Mouse (Mus musculus): Measurements from ENCODE around the gene Crip3. TPM values are rescaled to one million over a fixed set of nuclear protein-coding genes. Genes with fewer than 3 reads are reported as not detected.
A peak's percentile ranks its signal among the peaks of the same experiment; 100 is the strongest.

The Crip3 gene
- 0.55 and 0.85 TPM in 2 replicates for polyA plus RNA-seq (2014; fragmentation: Nextera tagmentation; extraction: Ambion mirVana)

DNA sequence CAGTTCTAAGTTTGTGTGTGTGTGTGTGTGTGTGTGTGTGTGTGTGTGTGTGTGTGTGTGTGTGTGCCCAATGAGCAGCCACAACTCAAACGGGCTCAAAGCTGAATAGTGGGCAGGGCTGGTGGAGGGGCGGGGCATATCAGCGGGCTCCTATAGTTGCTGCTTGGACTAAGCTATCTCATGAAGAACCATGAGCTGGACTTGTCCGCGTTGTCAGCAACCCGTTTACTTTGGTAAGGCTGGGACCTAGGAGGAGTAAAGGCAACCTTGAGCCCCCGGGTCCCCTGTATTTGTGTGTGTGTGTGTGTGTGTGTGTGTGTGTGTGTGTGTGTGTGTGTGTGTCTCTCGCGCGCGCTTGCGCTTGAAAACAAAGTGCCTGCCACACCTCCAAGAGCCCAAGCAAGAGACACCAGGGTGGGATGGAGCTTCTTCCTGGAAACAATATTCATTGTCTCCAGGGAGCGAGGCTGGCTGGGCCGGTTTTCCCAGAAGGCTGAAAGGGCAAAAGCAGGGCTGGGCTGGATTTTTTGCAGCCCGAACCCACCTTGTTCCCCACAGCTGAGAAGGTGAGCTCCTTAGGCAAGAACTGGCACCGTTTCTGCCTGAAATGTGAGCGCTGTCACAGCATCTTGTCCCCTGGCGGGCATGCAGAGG, at the start of gene Crip3:
Gene Crip3, plus strand, starts transcription at position 166 of the 654 bp plus-strand sequence.
- DNase-seq (ENCODE audit: low spot score, missing footprints) = no peak
- H3K36me3 ChIP-seq (ENCODE audit: control insufficient read depth, insufficient read depth, low read length) = no peaks in the 10 kb centered on the region
- 10% methylated on average over 18 of the region's 18 CpGs for WGBS
- H3K9ac ChIP-seq (ENCODE audit: low read length) = no peak within 1 kb of the TSS
- no peak within 1 kb of the TSS for H3K4me3 ChIP-seq (ENCODE audit: low read depth, low read length)
- no peaks in the 10 kb centered on the region for H3K9me3 ChIP-seq (ENCODE audit: control insufficient read depth, low read length)
- H3K4me1 ChIP-seq (ENCODE audit: control insufficient read depth, insufficient read depth, low read length) = peaks cover 2% of the 10 kb centered on the region
- peak within 1 kb of the TSS; percentile 32; the same call in 1 of the 2 replicates for H3K4me2 ChIP-seq
- 0 out of 2 replicates have a peak, but pooled peaks have one; percentile 33 for ATAC-seq (ENCODE audit: low FRiP score)
- H3K27me3 ChIP-seq (ENCODE audit: control insufficient read depth, insufficient read depth, low read length) = no peaks in the 10 kb centered on the region
- no peak within 1 kb of the TSS for H3K27ac ChIP-seq (ENCODE audit: low read depth, low read length)

DNA sequence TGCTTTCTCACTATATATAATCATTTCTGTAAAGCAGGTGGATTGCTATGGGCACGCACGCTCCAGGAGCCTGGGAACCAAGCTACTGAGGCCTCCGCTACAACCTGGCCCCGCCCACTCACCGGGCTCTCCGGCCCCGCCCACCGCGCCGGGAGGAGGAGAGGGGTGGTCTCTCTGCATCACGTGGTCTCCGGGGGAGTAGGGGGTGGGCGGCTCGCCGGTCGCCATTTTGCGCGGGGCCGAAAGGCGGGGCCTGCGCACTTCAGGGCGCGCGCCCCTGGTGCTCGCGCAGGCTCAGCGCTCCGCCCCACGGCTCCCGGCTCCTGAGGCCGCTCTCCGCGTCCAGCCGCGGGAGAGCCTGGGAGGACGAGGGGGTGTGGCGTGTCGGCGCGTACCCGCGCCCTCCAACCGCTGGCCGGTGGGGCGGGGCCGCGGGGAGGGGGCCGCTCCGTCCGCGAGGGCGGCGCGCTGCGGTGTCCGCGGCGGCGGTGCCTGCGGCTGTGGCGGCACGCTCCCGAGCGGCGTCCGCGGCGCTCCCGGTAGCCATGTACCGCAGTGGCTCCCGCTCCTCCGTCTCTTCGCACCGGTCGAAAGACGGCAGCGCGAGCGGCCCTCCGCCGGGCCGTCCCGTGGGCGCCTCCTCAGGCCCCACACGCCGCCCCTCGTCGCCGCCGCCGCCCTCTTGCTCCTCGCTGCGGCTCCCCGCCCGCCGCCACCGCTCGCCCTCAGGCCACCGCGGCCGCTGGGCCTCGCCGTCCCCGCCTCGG, 45.2 kb upstream of the Crip3 start, which contains the start of gene Zfp318:
Gene Zfp318, plus strand, starts transcription at position 438 of the 767 bp plus-strand sequence.
- Histone ChIP-seq H3K4me3 (ENCODE audit: low read depth, low read length) (peak within 1 kb of the TSS; percentile 91), H3K4me2 (peak within 1 kb of the TSS; percentile 94), H3K27ac (ENCODE audit: low read depth, low read length) (peak within 1 kb of the TSS; percentile 81), H3K27me3 (ENCODE audit: control insufficient read depth, insufficient read depth, low read length) (no peaks in the 10 kb centered on the region), H3K9ac (ENCODE audit: low read length) (peak within 1 kb of the TSS; percentile 85), H3K9me3 (ENCODE audit: control insufficient read depth, low read length) (no peaks in the 10 kb centered on the region), H3K36me3 (ENCODE audit: control insufficient read depth, insufficient read depth, low read length) (no peaks in the 10 kb centered on the region; the same call in 1 of the 2 replicates), H3K4me1 (ENCODE audit: control insufficient read depth, insufficient read depth, low read length) (peaks cover 8% of the 10 kb centered on the region; the same call in 1 of the 2 replicates)
- peak; percentile 98 for ATAC-seq (ENCODE audit: low FRiP score)
- under 1% methylated on average over 83 of the region's 105 CpGs for WGBS
- peak; percentile 100 for DNase-seq (ENCODE audit: low spot score, missing footprints)

DNA sequence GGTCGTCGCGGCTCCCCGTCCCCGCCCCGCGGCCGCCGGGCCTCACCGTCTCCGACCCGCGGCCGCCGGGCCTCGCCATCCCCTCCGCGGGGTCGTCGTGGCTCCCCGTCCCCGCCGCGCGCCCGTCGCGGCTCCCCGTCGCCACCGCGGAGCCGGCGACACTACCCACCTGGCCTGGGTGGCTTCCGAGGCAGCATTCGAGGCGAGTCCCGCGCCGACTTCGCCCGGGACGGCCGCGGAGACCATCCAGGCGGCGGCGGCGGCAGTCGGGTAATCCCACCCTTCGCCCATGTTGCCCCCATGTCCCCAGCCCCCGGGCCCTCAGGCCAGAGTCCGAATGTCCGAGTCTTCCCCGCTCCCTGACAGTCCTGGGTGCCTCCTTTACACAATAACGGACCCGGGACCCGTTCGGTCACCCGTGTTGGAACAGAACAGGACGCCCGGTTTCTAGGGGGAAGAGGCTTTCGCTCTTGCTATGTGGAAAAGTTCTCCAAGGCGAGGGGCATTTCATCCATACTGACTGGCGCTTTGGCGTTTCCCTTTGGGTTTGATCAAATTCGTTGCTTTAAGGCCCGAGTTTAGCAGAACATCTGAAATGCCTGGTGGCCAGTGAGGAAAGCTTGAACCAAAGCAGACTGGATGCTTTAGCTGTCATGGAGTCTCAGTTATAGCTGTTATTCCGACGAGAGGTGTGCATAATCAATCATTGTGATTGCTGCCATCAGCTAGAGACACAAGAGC, 44.5 kb upstream of the Crip3 start:
- Histone ChIP-seq H3K27me3 (ENCODE audit: control insufficient read depth, insufficient read depth, low read length) (no peaks in the 10 kb centered on the region), H3K4me1 (ENCODE audit: control insufficient read depth, insufficient read depth, low read length) (peaks cover 8% of the 10 kb centered on the region; the same call in 1 of the 2 replicates), H3K27ac (ENCODE audit: low read depth, low read length) (peak overlapping the region; percentile 81), H3K36me3 (ENCODE audit: control insufficient read depth, insufficient read depth, low read length) (peaks cover 3% of the 10 kb centered on the region), H3K9me3 (ENCODE audit: control insufficient read depth, low read length) (no peaks in the 10 kb centered on the region), H3K4me2 (peak overlapping the region; percentile 94), H3K9ac (ENCODE audit: low read length) (peak overlapping the region; percentile 85), H3K4me3 (ENCODE audit: low read depth, low read length) (peak overlapping the region; percentile 91)
- DNase-seq (ENCODE audit: low spot score, missing footprints) (peak; percentile 95), ATAC-seq (ENCODE audit: low FRiP score) (no peak; the same call in none of the 2 replicates)
- WGBS = under 1% methylated on average over 70 of the region's 70 CpGs

DNA sequence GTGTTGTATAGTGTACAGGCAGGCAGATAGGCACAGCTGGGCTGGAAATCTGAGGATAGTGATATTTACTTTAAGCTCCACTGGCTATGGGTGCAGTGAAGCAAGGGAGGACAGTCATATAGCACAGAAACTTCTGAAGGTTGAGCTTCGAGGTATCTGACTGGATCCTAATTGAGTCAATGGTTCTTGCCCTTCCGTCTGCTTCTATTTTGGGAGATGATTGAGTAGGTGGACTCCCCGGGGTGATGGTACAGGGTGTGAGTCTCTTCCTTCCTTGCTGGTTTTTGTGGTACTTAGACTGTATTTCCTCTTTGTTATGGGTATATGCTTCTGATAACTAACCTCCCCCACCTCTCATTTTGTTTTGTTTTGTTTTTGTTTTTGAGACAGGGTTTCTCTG, 40.5 kb upstream of the Crip3 start:
- Histone ChIP-seq H3K4me3 (ENCODE audit: low read depth, low read length) (no peak overlapping the region), H3K9ac (ENCODE audit: low read length) (no peak overlapping the region), H3K27me3 (ENCODE audit: control insufficient read depth, insufficient read depth, low read length) (no peaks in the 10 kb centered on the region), H3K4me2 (no peak overlapping the region), H3K4me1 (ENCODE audit: control insufficient read depth, insufficient read depth, low read length) (peaks cover 8% of the 10 kb centered on the region; the same call in 1 of the 2 replicates), H3K36me3 (ENCODE audit: control insufficient read depth, insufficient read depth, low read length) (peaks cover 3% of the 10 kb centered on the region), H3K9me3 (ENCODE audit: control insufficient read depth, low read length) (no peaks in the 10 kb centered on the region), H3K27ac (ENCODE audit: low read depth, low read length) (no peak overlapping the region)
- no peak for DNase-seq (ENCODE audit: low spot score, missing footprints)
- no peak for ATAC-seq (ENCODE audit: low FRiP score)
- 86% methylated on average over 3 of the region's 3 CpGs for WGBS

DNA sequence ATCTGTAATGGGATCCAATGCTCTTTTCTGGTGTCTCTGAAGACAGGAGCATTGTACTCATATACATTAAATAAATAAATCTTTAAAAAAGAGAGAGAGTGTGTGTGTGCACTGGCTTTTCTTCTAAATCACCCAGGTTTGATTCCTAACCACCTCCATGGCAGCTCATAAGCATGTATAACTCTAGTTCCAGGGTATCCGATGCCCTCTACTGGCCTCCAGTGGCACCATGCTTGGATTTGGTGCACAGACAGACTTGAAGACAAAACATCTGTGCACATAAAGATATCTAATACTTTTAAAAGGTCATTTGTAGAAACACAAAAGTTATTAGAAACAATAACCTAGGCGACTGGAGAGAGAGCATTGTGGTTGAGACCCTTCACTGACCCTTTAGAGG, 35.7 kb upstream of the Crip3 start:
- ATAC-seq (ENCODE audit: low FRiP score) (no peak), DNase-seq (ENCODE audit: low spot score, missing footprints) (no peak)
- Histone ChIP-seq H3K9me3 (ENCODE audit: control insufficient read depth, low read length) (no peaks in the 10 kb centered on the region), H3K4me1 (ENCODE audit: control insufficient read depth, insufficient read depth, low read length) (no peaks in the 10 kb centered on the region), H3K36me3 (ENCODE audit: control insufficient read depth, insufficient read depth, low read length) (peaks cover 8% of the 10 kb centered on the region), H3K4me3 (ENCODE audit: low read depth, low read length) (no peak overlapping the region), H3K9ac (ENCODE audit: low read length) (no peak overlapping the region), H3K27ac (ENCODE audit: low read depth, low read length) (no peak overlapping the region), H3K4me2 (no peak overlapping the region), H3K27me3 (ENCODE audit: control insufficient read depth, insufficient read depth, low read length) (no peaks in the 10 kb centered on the region)
- 51% methylated on average over 2 of the region's 2 CpGs for whole genome bisulfite sequencing

DNA sequence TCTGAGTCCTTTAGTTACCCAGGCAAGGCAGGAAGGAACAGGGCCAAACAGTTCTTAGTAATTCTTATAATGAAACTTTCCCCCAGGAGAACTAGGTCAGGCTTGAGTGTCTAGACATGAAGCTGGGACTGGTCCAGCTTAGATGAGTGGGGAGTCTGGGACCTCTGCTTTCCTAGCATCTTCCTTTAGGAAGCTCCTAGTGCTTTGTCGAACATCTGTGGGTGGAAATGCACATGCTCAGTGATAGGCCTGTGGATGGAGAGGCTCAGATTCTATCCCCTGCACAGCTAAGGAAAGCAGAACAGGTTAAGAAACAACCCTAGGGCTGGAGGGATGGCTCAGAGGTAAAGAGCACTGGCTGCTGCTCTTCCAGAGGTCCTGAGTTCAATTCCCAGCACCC, 34.1 kb upstream of the Crip3 start:
- 75% methylated on average over 1 of the region's 1 CpGs for WGBS

DNA sequence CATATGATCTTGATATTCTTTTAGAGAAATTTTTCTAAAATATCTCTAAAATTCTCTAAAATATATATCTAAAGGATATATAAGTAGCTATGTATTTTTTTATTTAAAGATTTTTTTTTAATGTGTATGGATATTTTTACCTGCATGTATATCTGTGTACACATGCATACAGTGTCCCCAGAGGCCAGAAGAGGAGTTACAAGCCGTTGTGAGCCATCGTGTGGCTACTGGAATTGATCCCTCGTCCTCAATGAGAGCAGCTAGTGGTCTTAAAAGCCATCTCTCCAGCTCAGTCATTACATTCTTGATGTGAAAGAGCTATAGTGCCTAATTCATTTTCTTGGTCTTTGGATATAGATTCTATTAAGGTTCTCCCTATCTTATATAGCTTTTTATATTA, 20.2 kb upstream of the Crip3 start:
- H3K27me3 ChIP-seq (ENCODE audit: control insufficient read depth, insufficient read depth, low read length) = no peaks in the 10 kb centered on the region
- H3K4me2 ChIP-seq = no peak overlapping the region
- no peak overlapping the region for H3K9ac ChIP-seq (ENCODE audit: low read length)
- DNase-seq (ENCODE audit: low spot score, missing footprints) (peak; percentile 26), ATAC-seq (ENCODE audit: low FRiP score) (no peak)
- WGBS = 36% methylated on average over 3 of the region's 3 CpGs
- peaks cover 21% of the 10 kb centered on the region for H3K36me3 ChIP-seq (ENCODE audit: control insufficient read depth, insufficient read depth, low read length)
- no peaks in the 10 kb centered on the region for H3K9me3 ChIP-seq (ENCODE audit: control insufficient read depth, low read length)
- no peak overlapping the region for H3K27ac ChIP-seq (ENCODE audit: low read depth, low read length)
- H3K4me1 ChIP-seq (ENCODE audit: control insufficient read depth, insufficient read depth, low read length) = no peaks in the 10 kb centered on the region
- H3K4me3 ChIP-seq (ENCODE audit: low read depth, low read length) = no peak overlapping the region

More for the DNA sequence above, 34.1 kb upstream of the Crip3 start:
- no peak for DNase-seq (ENCODE audit: low spot score, missing footprints)
- no peak overlapping the region for H3K9ac ChIP-seq (ENCODE audit: low read length)
- no peak for ATAC-seq (ENCODE audit: low FRiP score)
- no peaks in the 10 kb centered on the region for H3K9me3 ChIP-seq (ENCODE audit: control insufficient read depth, low read length)
- H3K27ac ChIP-seq (ENCODE audit: low read depth, low read length) = no peak overlapping the region
- H3K4me1 ChIP-seq (ENCODE audit: control insufficient read depth, insufficient read depth, low read length) = no peaks in the 10 kb centered on the region
- H3K4me2 ChIP-seq = no peak overlapping the region
- peaks cover 7% of the 10 kb centered on the region; the same call in 1 of the 2 replicates for H3K36me3 ChIP-seq (ENCODE audit: control insufficient read depth, insufficient read depth, low read length)
- H3K4me3 ChIP-seq (ENCODE audit: low read depth, low read length) = no peak overlapping the region
- H3K27me3 ChIP-seq (ENCODE audit: control insufficient read depth, insufficient read depth, low read length) = no peaks in the 10 kb centered on the region

DNA sequence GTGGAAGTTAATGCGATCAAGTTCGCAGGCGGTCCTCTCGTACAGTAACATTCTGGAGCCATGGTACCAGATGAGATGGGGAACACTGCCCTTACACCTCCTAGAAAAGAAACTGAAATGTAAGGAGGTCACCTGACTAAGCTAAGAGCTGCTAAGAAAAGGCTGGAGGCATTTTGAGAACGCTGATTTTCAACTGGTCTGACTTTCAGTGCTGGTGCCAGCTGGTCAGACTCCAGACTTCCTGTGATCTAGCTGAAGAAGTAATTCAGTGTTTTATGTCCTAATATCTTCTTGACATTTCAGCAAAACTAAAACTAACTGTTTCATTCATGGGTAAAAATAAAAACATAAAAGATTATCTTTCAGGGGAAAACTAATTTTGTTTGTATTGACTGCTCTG, 10.1 kb upstream of the Crip3 start:
- no peak overlapping the region for H3K27ac ChIP-seq (ENCODE audit: low read depth, low read length)
- 87% methylated on average over 5 of the region's 5 CpGs for WGBS
- ATAC-seq (ENCODE audit: low FRiP score) (no peak), DNase-seq (ENCODE audit: low spot score, missing footprints) (no peak)
- no peak overlapping the region for H3K4me2 ChIP-seq
- no peaks in the 10 kb centered on the region for H3K9me3 ChIP-seq (ENCODE audit: control insufficient read depth, low read length)
- H3K36me3 ChIP-seq (ENCODE audit: control insufficient read depth, insufficient read depth, low read length) = 0 out of 2 replicates have a peak, but pooled peaks cover 3% of the 10 kb centered on the region
- H3K4me1 ChIP-seq (ENCODE audit: control insufficient read depth, insufficient read depth, low read length) = no peaks in the 10 kb centered on the region
- H3K9ac ChIP-seq (ENCODE audit: low read length) = no peak overlapping the region
- H3K4me3 ChIP-seq (ENCODE audit: low read depth, low read length) = no peak overlapping the region
- H3K27me3 ChIP-seq (ENCODE audit: control insufficient read depth, insufficient read depth, low read length) = no peaks in the 10 kb centered on the region
